In genomic region chr6:108244571-108244970, GRCm38 (mm10) we compare ENCODE assay signal across 25 mouse cellular contexts.
"Had no signal": no experiment of that assay in that cellular context is flagged by ENCODE, and none has a peak within 500 bp of the region (broad histone marks: within the 10 kb centered on the region; RNA-seq: fewer than 3 reads in every experiment).

No protein-coding gene starts in this region.

- H3K9ac ChIP-seq: heart, embryonic 12.5 days; hindbrain, embryonic 12.5 days; hindbrain, embryonic 14.5 days; intestine, embryonic 15.5 days; limb, embryonic 12.5 days; liver, embryonic 13.5 days; liver, embryonic 15.5 days had no signal

- H3K4me2 ChIP-seq: heart, embryonic 12.5 days; hindbrain, embryonic 12.5 days; hindbrain, embryonic 14.5 days; intestine, embryonic 15.5 days; limb, embryonic 12.5 days; liver, embryonic 11.5 days; liver, embryonic 13.5 days; liver, embryonic 15.5 days had no signal

- H3K4me3 ChIP-seq: gastrocnemius, adult 2 months; heart, embryonic 10.5 days; heart, embryonic 12.5 days; hindbrain, embryonic 10.5 days; hindbrain, embryonic 12.5 days; intestine, embryonic 15.5 days; limb, embryonic 10.5 days; limb, embryonic 12.5 days; liver, embryonic 13.5 days; liver, embryonic 15.5 days had no signal

- H3K36me3 ChIP-seq: heart, embryonic 12.5 days; hindbrain, embryonic 10.5 days; hindbrain, embryonic 12.5 days; intestine, embryonic 15.5 days; limb, embryonic 12.5 days; liver, embryonic 15.5 days had no signal

- H3K27me3 ChIP-seq: heart, embryonic 12.5 days; hindbrain, embryonic 12.5 days; intestine, embryonic 15.5 days; limb, embryonic 12.5 days; liver, embryonic 13.5 days; liver, embryonic 15.5 days had no signal

- DNase-seq: gastrocnemius, adult 2 months; gastrocnemius, postnatal 10 days; gastrocnemius, postnatal 25 days; heart, adult 18-20 months; heart, postnatal 10 days; heart, postnatal 4 days; kidney, adult 18-20 months; kidney, adult 8-10 months; kidney, postnatal 10 days; kidney, postnatal 4 days; liver; liver, embryonic 13.5 days had no signal

- ATAC-seq: hindbrain, embryonic 16.5 days; inflammation-experienced regulatory T-cells, adult 6 months; intestine, embryonic 15.5 days; intestine, postnatal 0 days had no signal

- H3K9me3 ChIP-seq: heart, embryonic 10.5 days; heart, embryonic 12.5 days; hindbrain, embryonic 10.5 days; hindbrain, embryonic 12.5 days; intestine, embryonic 15.5 days; limb, embryonic 10.5 days; limb, embryonic 12.5 days; liver, embryonic 13.5 days; liver, embryonic 15.5 days had no signal

- H3K27ac ChIP-seq: gastrocnemius, adult 2 months; heart, embryonic 10.5 days; hindbrain, embryonic 10.5 days; hindbrain, embryonic 12.5 days; hindbrain, embryonic 14.5 days; intestine, embryonic 15.5 days; limb, embryonic 10.5 days; limb, embryonic 12.5 days; liver, embryonic 13.5 days; liver, embryonic 15.5 days had no signal
